Mouse (Mus musculus) embryonic facial prominence, embryonic 11.5 days (tissue): ENCODE results near the gene Shroom2. TPM values are rescaled to one million over a fixed set of nuclear protein-coding genes. Genes with fewer than 3 reads are reported as not detected.

Source experiments
- ATAC-seq: fragments of 200-750 bp; cut with Nextera tagmentation; replicated peaks from 2 replicates; pipeline ENCODE4 v1.8.0; 2017; ENCODE audit warnings: low read depth; ENCODE audit not compliant: insufficient number of reproducible peaks, low FRiP score, low TSS enrichment
- DNase-seq: peaks from one replicate; pipeline ENCODE4 v3.0.0-alpha.2; 2015; ENCODE audit warnings: low spot score
- H3K27ac ChIP-seq: fragments of 300-500 bp; sonication (generic); replicated peaks from 2 replicates; pipeline ENCODE4 v1.5.1; 2014; ENCODE audit warnings: mild to moderate bottlenecking, low read depth, low read length, control low read depth
- H3K27me3 ChIP-seq: fragments of 300-500 bp; sonication (generic); 2 replicates; pipeline ENCODE4 v1.6.1; 2014; ENCODE audit warnings: mild to moderate bottlenecking, low read length, moderate library complexity, mixed read lengths; ENCODE audit not compliant: control insufficient read depth, insufficient read depth
- H3K36me3 ChIP-seq: fragments of 300-500 bp; sonication (generic); replicated peaks from 2 replicates; pipeline ENCODE4 v1.6.1; 2014; ENCODE audit warnings: low read depth, mild to moderate bottlenecking, low read length, moderate library complexity, mixed read lengths; ENCODE audit not compliant: control insufficient read depth, insufficient read depth
- H3K4me1 ChIP-seq: fragments of 300-500 bp; sonication (generic); 2 replicates; pipeline ENCODE4 v1.6.1; 2014; ENCODE audit warnings: low read length, mixed read lengths; ENCODE audit not compliant: control insufficient read depth, insufficient read depth
- H3K4me2 ChIP-seq: fragments of 300-500 bp; sonication (generic); 2 replicates; pipeline ENCODE4 v1.6.1; 2014; ENCODE audit warnings: low read depth, mild to moderate bottlenecking, control low read depth, low read length, moderate library complexity
- H3K4me3 ChIP-seq: fragments of 300-500 bp; sonication (generic); 2 replicates; pipeline ENCODE4 v1.5.1; 2014; ENCODE audit warnings: low read depth, low read length, control low read depth
- H3K9ac ChIP-seq: fragments of 300-500 bp; sonication (generic); replicated peaks from 2 replicates; pipeline ENCODE4 v1.6.1; 2014; ENCODE audit warnings: mild to moderate bottlenecking, control low read depth, low read length
- H3K9me3 ChIP-seq: fragments of 300-500 bp; sonication (generic); replicated peaks from 2 replicates; pipeline ENCODE4 v1.6.1; 2016; ENCODE audit warnings: mild to moderate bottlenecking, low read length, inconsistent platforms, mixed read lengths; ENCODE audit not compliant: control insufficient read depth
- WGBS: fragments of 180-500 bp; shearing (Covaris S2); extraction: QIAGEN DNeasy Blood & Tissue Kit; methylation state at CpG from one replicate; pipeline ENCODE4 v1.1.7; 2014; 5-methylcytosine and 5-hydroxymethylcytosine counted together
- polyA plus RNA-seq: library from polyadenylated mRNA; unstranded; fragments of >200 nt; fragmentation: Nextera tagmentation; extraction: Ambion mirVana; gene quantifications from 2 replicates; pipeline ENCODE4 v1.2.1, GENCODE M21; 2014

Shroom2 gene
- polyA plus RNA-seq, result 6.8 and 7.1 TPM in 2 replicates

DNA sequence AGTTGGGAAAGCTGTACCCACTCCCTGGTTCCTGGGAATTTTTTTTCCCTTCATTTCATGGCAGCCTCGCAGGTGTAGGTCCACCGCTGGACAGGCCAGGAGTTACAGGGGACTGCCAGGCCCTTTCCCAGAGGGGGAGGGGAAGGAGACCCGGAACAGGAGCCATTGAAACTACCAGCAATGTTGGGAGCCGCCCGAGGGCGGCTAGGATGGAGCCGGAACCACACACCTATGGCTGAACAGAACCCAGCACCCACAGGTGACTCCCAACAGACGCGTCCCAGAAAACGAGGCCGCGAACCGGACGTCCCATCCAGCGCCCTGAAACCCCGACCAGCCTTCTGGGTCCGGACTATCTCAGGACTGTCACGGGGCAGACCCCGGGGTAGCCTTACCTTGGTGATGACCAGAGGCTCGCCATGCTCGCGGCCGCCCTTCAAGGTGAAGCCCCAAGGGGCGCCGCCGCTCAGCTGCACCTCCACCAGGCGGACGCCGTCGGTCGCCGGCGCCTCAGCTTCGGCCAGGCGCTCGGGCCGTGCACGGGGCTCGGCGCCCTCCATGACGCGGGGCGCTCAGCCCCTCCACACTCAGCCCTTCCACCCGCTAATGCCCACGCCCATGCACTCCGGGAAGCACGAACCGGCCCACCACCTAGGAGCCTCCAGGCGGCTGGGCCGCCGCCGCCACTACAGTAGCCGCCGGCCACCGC is at the start of gene Shroom2:
TSS of gene Shroom2 (minus strand) at position 575 of the 709 bp plus-strand sequence.
- peak within 1 kb of the TSS; percentile 62 for H3K9ac ChIP-seq
- DNase-seq (peak; percentile 3), ATAC-seq (peak; percentile 91)
- no peaks in the 10 kb centered on the region for H3K36me3 ChIP-seq
- H3K4me1 ChIP-seq, result no peaks in the 10 kb centered on the region
- peak within 1 kb of the TSS; percentile 61 for H3K4me2 ChIP-seq
- no peak within 1 kb of the TSS for H3K27ac ChIP-seq
- H3K9me3 ChIP-seq, result no peaks in the 10 kb centered on the region
- peaks cover 8% of the 10 kb centered on the region for H3K27me3 ChIP-seq
- H3K4me3 ChIP-seq, result peak within 1 kb of the TSS; percentile 58
- WGBS, result 20% methylated on average over 31 of the region's 55 CpGs

DNA sequence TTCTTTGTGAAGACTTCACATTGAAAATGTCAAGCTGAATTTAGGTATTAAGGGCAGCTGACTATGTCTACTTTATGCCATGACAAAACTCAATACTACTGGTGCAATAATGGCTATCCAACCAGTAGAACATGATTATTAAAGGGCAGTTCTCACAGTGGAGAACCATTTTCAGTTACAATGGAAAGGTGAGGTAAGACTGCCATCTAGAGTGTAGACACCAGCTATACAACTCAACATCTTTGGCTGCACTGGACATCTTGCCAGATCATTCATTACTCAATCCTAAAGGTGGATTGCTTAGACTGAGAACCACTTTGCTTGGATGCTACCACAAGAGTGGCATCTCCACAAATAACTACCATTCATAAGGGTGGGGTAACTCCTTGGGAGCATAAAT is 49.7 kb upstream of the Shroom2 start:
- ATAC-seq, result no peak
- H3K27ac ChIP-seq, result no peak overlapping the region
- no peak overlapping the region for H3K9ac ChIP-seq
- no peaks in the 10 kb centered on the region for H3K36me3 ChIP-seq
- peak; percentile 19 for DNase-seq
- no peak overlapping the region for H3K4me2 ChIP-seq
- no peak overlapping the region for H3K4me3 ChIP-seq
- no peaks in the 10 kb centered on the region for H3K9me3 ChIP-seq
- H3K27me3 ChIP-seq, result no peaks in the 10 kb centered on the region
- no peaks in the 10 kb centered on the region for H3K4me1 ChIP-seq

DNA sequence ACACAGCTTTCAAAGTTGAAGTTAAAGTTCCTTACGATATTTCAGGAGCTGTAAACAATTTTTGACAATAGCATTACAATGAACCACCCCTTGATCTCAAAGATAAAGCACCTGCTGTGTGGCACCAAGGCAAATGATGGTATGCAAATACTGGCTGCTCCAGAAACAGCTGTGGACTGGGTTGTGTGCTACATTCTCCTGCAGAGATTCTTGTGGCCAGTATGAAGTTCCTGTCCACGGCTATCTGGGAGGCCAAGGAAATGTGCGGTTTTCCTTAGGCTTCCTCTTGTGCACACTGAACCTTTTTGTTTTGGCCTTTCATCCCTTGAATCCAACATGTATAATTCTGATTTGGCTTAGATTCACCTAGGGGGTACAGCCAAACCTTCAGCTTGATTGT is 44.1 kb upstream of the Shroom2 start:
- Histone ChIP-seq H3K27me3 (no peaks in the 10 kb centered on the region), H3K4me3 (no peak overlapping the region), H3K36me3 (no peaks in the 10 kb centered on the region), H3K4me1 (no peaks in the 10 kb centered on the region), H3K9me3 (no peaks in the 10 kb centered on the region), H3K9ac (no peak overlapping the region), H3K27ac (no peak overlapping the region), H3K4me2 (no peak overlapping the region)
- 76% methylated on average over 3 of the region's 3 CpGs for WGBS
- ATAC-seq, result no peak
- no peak for DNase-seq

DNA sequence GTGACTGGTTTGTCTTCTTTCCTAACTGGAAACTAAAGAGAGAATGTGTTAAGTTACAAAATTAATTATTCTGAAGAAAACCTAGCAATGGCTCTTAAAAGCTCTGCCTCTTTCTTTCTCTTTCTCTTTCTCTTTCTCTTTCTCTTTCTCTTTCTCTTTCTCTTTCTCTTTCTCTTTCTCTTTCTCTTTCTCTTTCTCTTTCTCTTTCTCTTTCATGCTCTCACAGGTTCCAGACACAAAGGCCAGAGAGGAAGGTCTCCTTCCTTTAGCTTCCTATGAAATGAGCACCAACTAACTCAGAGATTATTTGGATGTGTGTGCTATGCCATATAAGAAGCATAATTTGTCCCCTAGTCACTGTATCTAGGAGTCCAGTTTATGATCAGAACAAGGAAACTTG is 36.1 kb upstream of the Shroom2 start:
- no peaks in the 10 kb centered on the region for H3K4me1 ChIP-seq
- H3K4me2 ChIP-seq, result no peak overlapping the region
- H3K9me3 ChIP-seq, result no peaks in the 10 kb centered on the region
- H3K27ac ChIP-seq, result no peak overlapping the region
- H3K9ac ChIP-seq, result no peak overlapping the region
- H3K27me3 ChIP-seq, result no peaks in the 10 kb centered on the region
- no peak overlapping the region for H3K4me3 ChIP-seq
- DNase-seq, result no peak
- no peak for ATAC-seq
- H3K36me3 ChIP-seq, result no peaks in the 10 kb centered on the region

DNA sequence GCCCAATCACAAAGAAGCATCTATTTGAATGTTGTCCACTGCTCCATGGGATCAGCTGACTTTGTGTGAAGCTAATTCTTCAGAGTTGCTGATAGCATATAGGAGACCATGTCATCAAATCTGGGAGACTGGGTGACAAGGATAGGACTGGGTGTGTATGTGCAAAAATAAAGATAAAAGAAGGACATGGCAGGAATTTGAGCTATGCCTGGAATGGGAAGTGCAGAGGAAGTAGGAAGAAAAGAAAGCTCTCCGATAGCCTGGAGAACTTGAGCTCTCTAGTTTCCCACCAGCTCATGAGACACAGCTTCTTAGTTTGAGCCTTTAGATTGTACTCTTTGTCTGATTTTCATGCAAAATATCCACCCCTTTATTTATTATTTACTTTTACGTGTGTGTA is 19.3 kb upstream of the Shroom2 start:
- 74% methylated on average over 2 of the region's 2 CpGs for WGBS
- Histone ChIP-seq H3K27ac (no peak overlapping the region), H3K9me3 (no peaks in the 10 kb centered on the region), H3K36me3 (no peaks in the 10 kb centered on the region), H3K9ac (no peak overlapping the region), H3K4me2 (no peak overlapping the region), H3K27me3 (no peaks in the 10 kb centered on the region), H3K4me1 (no peaks in the 10 kb centered on the region), H3K4me3 (no peak overlapping the region)
- DNase-seq (no peak), ATAC-seq (no peak)

DNA sequence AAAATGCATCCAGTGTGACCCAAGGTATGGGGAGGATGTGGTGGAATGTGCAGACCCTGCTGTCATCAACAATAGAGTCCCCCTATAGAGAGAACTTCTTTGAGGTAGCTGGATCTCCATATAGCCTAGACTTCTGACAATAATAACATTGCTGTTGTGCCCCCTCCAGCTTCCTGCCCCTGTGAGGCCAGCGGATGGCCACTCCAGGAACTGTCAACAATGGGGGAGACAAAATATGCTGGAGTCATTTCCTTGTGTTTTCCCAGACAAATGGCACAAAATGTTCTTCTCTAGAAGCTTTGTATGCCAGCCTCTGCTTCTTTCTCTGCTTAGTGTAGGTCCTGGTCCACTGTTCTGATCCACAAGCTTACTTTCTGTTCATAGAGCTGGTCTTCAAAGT is 18.9 kb upstream of the Shroom2 start:
- no peak overlapping the region for H3K4me3 ChIP-seq
- no peaks in the 10 kb centered on the region for H3K27me3 ChIP-seq
- no peaks in the 10 kb centered on the region for H3K9me3 ChIP-seq
- no peak overlapping the region for H3K4me2 ChIP-seq
- no peaks in the 10 kb centered on the region for H3K36me3 ChIP-seq
- ATAC-seq (no peak), DNase-seq (no peak)
- 62% methylated on average over 1 of the region's 1 CpGs for WGBS
- no peaks in the 10 kb centered on the region for H3K4me1 ChIP-seq
- no peak overlapping the region for H3K9ac ChIP-seq
- H3K27ac ChIP-seq, result no peak overlapping the region

DNA sequence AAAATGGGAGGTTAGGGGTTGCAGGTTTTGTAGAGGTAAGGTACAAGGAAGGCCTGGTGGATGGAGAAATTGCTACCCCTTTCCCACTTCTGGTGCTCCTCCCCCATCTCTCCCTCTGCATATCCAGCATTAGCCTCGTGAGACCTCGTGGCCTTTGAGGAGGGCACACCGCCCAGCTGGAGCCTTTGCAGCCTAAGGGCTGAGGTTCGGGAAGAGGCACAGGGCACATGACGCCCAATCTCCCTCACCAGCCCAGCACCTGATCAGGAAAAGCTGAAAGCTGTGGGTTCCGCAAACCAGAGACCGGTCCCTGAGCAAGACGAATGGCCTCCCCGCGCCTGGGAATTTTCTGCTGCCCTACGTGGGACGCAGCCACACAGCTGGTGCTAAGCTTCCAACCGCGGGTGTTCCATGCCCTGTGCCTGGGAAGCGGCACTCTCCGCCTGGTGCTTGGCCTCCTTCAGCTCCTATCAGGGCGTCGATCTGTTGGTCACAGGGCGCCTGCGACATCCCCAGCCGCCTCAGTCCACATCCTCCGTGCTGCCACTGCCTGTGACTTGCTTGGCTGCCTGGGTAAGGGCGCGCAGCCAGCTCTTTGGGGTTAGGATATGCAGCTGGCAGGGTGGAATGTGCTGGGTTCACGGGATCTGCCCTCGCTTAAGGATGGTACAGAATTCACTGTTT is 12.6 kb upstream of the Shroom2 start, which contains the start of gene Gpr143:
TSS of gene Gpr143 (plus strand) at position 202 of the 684 bp plus-strand sequence.
- H3K4me3 ChIP-seq, result 0 out of 2 replicates have a peak within 1 kb of the TSS, but pooled peaks have one; percentile 12
- peak within 1 kb of the TSS; percentile 38 for H3K4me2 ChIP-seq
- no peak for ATAC-seq
- DNase-seq, result peak; percentile 0
- H3K27me3 ChIP-seq, result peaks cover 4% of the 10 kb centered on the region; the same call in 1 of the 2 replicates
- peak within 1 kb of the TSS; percentile 25 for H3K9ac ChIP-seq
- H3K9me3 ChIP-seq, result no peaks in the 10 kb centered on the region
- H3K36me3 ChIP-seq, result no peaks in the 10 kb centered on the region
- H3K4me1 ChIP-seq, result no peaks in the 10 kb centered on the region
- no peak within 1 kb of the TSS for H3K27ac ChIP-seq
- WGBS, result 17% methylated on average over 26 of the region's 26 CpGs

DNA sequence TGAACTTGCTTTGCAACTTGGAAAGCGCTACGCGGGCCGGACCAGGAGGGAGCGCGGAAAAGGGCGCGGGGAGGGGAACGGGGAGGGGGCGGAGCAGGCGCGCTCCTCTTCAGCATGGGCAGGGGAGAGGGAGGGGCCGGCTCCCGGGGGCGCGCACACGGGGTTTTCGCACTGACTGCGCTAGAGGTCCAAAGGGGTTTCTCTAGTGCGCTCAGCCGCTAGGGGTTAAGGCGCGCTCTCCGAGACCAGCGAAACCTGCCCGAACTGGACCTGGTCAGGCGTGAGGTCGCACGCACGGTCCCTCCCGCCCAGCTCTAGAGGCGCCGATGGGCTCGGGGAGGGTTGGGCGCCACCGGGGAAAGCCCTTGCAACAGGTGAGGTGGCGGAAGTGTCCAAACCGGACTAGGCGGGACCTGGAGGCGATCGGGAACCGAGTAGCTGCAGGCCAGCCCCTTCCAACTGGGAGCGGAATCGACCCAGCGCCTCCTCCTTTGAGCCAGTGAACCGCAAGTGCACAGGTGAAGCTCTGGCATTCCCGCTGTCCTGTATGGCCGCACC is 414 bp upstream of the Shroom2 start:
- Histone ChIP-seq H3K27me3 (peaks cover 8% of the 10 kb centered on the region), H3K4me1 (no peaks in the 10 kb centered on the region), H3K4me3 (peak overlapping the region; percentile 58), H3K36me3 (no peaks in the 10 kb centered on the region), H3K27ac (no peak overlapping the region), H3K4me2 (peak overlapping the region; percentile 61), H3K9me3 (no peaks in the 10 kb centered on the region), H3K9ac (peak overlapping the region; percentile 62)
- ATAC-seq, result peak; percentile 92
- WGBS, result 13% methylated on average over 36 of the region's 48 CpGs
- DNase-seq, result peak; percentile 79
